Mouse (Mus musculus) heart, embryonic 14.5 days (tissue): ENCODE measurements around the gene Cldn10. TPM values are rescaled to one million over a fixed set of nuclear protein-coding genes. Genes with fewer than 3 reads are reported as not detected.

Experiments
- ATAC-seq: fragments of 200-750 bp; cut with Nextera tagmentation; 2 replicates; pipeline ENCODE4 v1.8.0; 2017; ENCODE audit warnings: low read depth, moderate TSS enrichment; ENCODE audit not compliant: insufficient number of reproducible peaks, insufficient read depth, low FRiP score
- H3K27ac ChIP-seq, 2 experiments: fragments of 200-500 bp in 1 of 2; fragments of 300-500 bp in 1 of 2; sonication (generic) in 1 of 2; replicated peaks in 1 of 2; 2 replicates each; pipeline ENCODE4 v1.5.1; 2012 to 2014; ENCODE audit warnings: low read depth in 2 of 2, low read length in 2 of 2, control low read depth in 1 of 2, mild to moderate bottlenecking in 1 of 2, mixed read lengths in 1 of 2; ENCODE audit not compliant: control insufficient read depth in 1 of 2, insufficient read depth in 1 of 2
- H3K27me3 ChIP-seq: fragments of 300-500 bp; sonication (generic); 2 replicates; pipeline ENCODE4 v1.6.1; 2014; ENCODE audit warnings: mild to moderate bottlenecking, low read length, control low read depth; ENCODE audit not compliant: control insufficient read depth, insufficient read depth
- H3K36me3 ChIP-seq: fragments of 300-500 bp; sonication (generic); 2 replicates; pipeline ENCODE4 v1.6.1; 2014; ENCODE audit warnings: mild to moderate bottlenecking, control low read depth, low read length, mixed read lengths; ENCODE audit not compliant: control insufficient read depth, insufficient read depth
- H3K4me1 ChIP-seq, 2 experiments: fragments of 200-500 bp in 1 of 2; fragments of 300-500 bp in 1 of 2; sonication (generic) in 1 of 2; 2 replicates each; pipeline ENCODE4 v1.6.1; 2012 to 2014; ENCODE audit warnings: low read length in 2 of 2, control low read depth in 1 of 2, mixed read lengths in 1 of 2; ENCODE audit not compliant: control insufficient read depth in 2 of 2, insufficient read depth in 2 of 2
- H3K4me2 ChIP-seq: fragments of 300-500 bp; sonication (generic); 2 replicates; pipeline ENCODE4 v1.6.1; 2014; ENCODE audit warnings: mild to moderate bottlenecking, low read length
- H3K4me3 ChIP-seq, 2 experiments: fragments of 200-500 bp in 1 of 2; fragments of 300-500 bp in 1 of 2; sonication (generic) in 1 of 2; 2 replicates each; pipeline ENCODE4 v1.5.1; 2012 to 2014; ENCODE audit warnings: low read length in 2 of 2, mild to moderate bottlenecking in 2 of 2, control low read depth in 1 of 2, low read depth in 1 of 2, moderate library complexity in 1 of 2; ENCODE audit not compliant: control insufficient read depth in 1 of 2, insufficient read depth in 1 of 2
- H3K9ac ChIP-seq: fragments of 300-500 bp; sonication (generic); 2 replicates; pipeline ENCODE4 v1.6.1; 2014; ENCODE audit warnings: mild to moderate bottlenecking, low read length
- H3K9me3 ChIP-seq: fragments of 300-500 bp; sonication (generic); 2 replicates; pipeline ENCODE4 v1.6.1; 2016; ENCODE audit warnings: low read length, control low read depth; ENCODE audit not compliant: control insufficient read depth
- WGBS: fragments of 180-500 bp; shearing (Covaris S2); extraction: QIAGEN DNeasy Blood & Tissue Kit; methylation state at CpG from one replicate; pipeline ENCODE4 v1.1.7; 2014; 5-methylcytosine and 5-hydroxymethylcytosine counted together
- polyA plus RNA-seq: library from polyadenylated mRNA; unstranded; fragments of >200 nt; fragmentation: Nextera tagmentation; extraction: Ambion mirVana; gene quantifications from 2 replicates; pipeline ENCODE4 v1.2.1, GENCODE M21; 2014

Cldn10 gene
- polyA plus RNA-seq, 1 experiment from 2014 or later: 0.45 TPM

DNA sequence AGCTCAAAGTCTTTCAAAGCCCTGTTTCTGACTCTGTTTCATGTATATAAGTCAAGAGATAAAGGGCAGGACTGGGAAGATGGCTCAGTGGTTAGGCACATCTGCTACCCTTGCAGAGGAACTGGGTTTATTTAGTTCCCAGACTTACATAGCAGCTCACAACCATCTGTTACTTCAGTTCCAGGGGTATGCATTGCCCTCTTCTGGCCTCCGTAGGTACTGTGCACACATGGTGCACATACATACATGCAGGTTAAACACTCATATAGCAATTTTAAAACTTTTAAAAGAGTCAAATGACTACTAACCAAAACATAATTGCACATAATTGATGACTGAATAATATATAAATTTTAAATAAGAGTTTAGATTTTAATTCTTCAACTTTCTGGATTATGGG is 113.2 kb downstream of the Cldn10 start:
- ATAC-seq: no peak
- Histone ChIP-seq H3K9ac (no peak overlapping the region), H3K4me3 (no peak overlapping the region), H3K27ac (no peak overlapping the region), H3K36me3 (peaks cover 49% of the 10 kb centered on the region), H3K4me2 (no peak overlapping the region), H3K4me1 (no peaks in the 10 kb centered on the region), H3K9me3 (peaks cover 6% of the 10 kb centered on the region; the same call in 1 of the 2 replicates), H3K27me3 (no peaks in the 10 kb centered on the region)
- 89% methylated on average over 1 of the region's 1 CpGs for WGBS

DNA sequence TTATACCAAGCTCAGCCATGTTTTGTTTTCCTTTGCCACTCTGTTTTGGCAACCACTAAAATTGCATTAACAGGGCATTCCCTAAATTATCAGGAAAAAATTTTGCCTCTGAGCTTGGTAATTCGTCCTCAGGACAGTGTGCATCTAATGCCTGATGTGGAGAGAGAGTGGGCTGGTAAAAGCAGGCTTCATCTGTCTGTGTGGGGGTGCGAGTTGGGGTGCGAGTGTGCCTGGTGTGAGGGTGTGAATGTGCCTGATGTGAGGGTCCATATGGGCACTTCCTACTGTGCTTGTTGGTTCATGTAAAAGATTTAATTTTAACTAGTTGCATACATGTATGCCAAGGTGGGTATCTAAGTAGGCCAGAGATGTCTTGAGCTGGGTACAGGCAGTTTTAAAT is 115.7 kb downstream of the Cldn10 start:
- H3K9ac ChIP-seq: no peak overlapping the region
- H3K36me3 ChIP-seq: peaks cover 55% of the 10 kb centered on the region
- no peak overlapping the region for H3K27ac ChIP-seq
- peaks cover 10 to 11% of the 10 kb centered on the region in 2 experiments for H3K4me1 ChIP-seq
- no peaks in the 10 kb centered on the region for H3K27me3 ChIP-seq
- no peak overlapping the region for H3K4me2 ChIP-seq
- no peak overlapping the region for H3K4me3 ChIP-seq
- H3K9me3 ChIP-seq: peaks cover 6% of the 10 kb centered on the region; the same call in 1 of the 2 replicates
- no peak for ATAC-seq
- WGBS: 81% methylated on average over 3 of the region's 3 CpGs

- peaks cover 10 to 11% of the 10 kb centered on the region in 2 experiments for H3K4me1 ChIP-seq
- peaks cover 60% of the 10 kb centered on the region for H3K36me3 ChIP-seq
- 80% methylated on average over 6 of the region's 6 CpGs for WGBS
- H3K27me3 ChIP-seq: no peaks in the 10 kb centered on the region
- no peak overlapping the region for H3K4me3 ChIP-seq
- H3K4me2 ChIP-seq: no peak overlapping the region
- H3K27ac ChIP-seq: no peak overlapping the region
- no peak overlapping the region for H3K9ac ChIP-seq
- peaks cover 6% of the 10 kb centered on the region; the same call in 1 of the 2 replicates for H3K9me3 ChIP-seq
- no peak for ATAC-seq
Observed at GRCm38 (mm10) chr14:118903867-118904562, 116.3 kb downstream of the Cldn10 start.

DNA sequence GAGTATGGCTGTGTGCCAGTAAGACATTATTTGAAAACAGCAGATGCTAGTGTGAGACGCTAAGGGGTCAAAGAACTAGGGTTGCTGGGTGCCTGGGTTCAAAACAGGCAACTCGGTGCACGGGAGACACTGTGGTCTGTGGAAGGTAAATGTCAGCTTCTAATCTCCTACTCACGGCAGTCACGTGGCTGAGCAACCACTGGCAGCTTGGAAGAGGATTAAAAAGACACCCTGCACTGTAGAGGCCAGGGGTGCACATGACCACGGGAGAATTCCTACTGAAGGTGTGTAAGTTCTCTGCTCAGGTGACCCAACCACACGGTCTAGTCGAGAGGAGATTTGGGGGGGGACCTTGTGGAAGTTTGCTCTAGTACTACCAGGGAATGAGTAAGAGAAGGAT is 119.9 kb downstream of the Cldn10 start:
- 0 out of 2 replicates have a peak, but pooled peaks have one; percentile 19 for ATAC-seq
- Histone ChIP-seq H3K36me3 (peaks cover 60% of the 10 kb centered on the region), H3K9me3 (no peaks in the 10 kb centered on the region), H3K4me3 (no peak overlapping the region), H3K9ac (peak overlapping the region; percentile 21; the same call in 1 of the 2 replicates), H3K27ac (no peak overlapping the region; a peak in 1 of 4 replicates), H3K4me1 (peaks cover 11 to 13% of the 10 kb centered on the region in 2 experiments), H3K27me3 (no peaks in the 10 kb centered on the region), H3K4me2 (peak overlapping the region; percentile 16; the same call in 1 of the 2 replicates)
- 27% methylated on average over 8 of the region's 8 CpGs for WGBS

DNA sequence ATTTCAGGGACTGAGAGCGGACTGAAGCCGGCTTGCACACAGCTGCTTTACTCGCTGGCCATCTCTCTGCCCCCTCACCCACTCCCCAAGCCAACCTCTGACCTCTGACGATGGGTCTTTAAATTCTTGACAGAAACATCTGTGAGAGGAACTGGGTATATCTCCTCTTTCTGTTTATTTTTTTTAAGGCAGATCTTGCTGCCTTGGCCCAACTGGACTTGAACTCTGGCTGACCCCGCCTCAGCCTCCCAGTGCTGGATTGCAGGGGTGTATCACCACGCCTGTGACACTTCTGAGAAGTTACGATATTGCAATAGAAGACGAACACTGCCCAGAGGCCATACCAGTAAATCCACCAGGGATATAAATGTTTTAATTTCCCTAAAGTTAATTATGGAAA is 122.2 kb downstream of the Cldn10 start:
- Histone ChIP-seq H3K9ac (no peak overlapping the region), H3K27ac (no peak overlapping the region), H3K4me2 (no peak overlapping the region), H3K4me1 (peaks cover 11 to 13% of the 10 kb centered on the region in 2 experiments), H3K36me3 (peaks cover 41% of the 10 kb centered on the region), H3K4me3 (no peak overlapping the region), H3K9me3 (no peaks in the 10 kb centered on the region), H3K27me3 (no peaks in the 10 kb centered on the region)
- ATAC-seq: no peak
- 67% methylated on average over 8 of the region's 8 CpGs for WGBS

DNA sequence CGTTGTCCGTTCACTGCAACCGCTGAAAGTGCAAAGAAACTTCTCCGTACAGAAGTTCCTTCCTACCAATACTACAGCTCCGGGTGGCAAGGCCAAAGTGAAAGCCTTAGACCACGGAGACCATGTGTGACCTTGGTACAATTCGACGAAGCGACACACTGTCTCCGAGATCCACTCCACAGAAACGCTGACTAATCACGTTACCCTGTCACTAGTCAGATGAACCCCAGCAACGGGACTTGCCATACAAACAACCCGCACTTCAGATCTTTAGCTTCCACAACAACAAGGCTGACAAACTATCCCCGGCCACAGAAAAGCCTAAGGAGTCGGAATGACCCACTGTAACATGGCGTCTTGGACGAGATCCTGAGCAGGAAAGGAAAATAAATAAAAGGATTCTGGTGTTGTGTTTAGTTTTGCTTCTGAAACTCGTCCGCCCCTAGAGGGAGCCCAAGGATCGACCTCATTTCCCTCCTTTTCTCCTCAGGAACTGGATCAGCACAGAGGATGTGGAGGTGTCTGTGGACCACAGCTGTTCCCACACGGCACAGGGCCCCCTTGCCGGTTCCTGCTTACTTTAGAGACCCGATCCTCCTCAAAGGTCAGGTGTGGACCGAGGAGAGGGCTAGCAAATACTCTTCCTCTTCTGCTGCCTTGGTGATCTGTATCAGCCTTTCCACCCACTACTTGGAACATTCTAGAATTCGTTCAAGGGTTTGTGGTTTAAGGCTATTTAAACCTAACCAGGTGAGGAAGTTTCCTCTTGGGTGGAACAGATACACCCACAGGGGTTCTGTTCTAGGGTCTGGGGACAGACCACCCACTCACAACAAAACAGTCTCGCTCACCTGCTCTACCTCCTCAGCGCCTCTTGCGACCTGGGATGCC is 122.9 kb downstream of the Cldn10 start:
- H3K4me2 ChIP-seq: peak overlapping the region; percentile 27
- H3K36me3 ChIP-seq: peaks cover 39% of the 10 kb centered on the region
- H3K27me3 ChIP-seq: no peaks in the 10 kb centered on the region
- H3K27ac ChIP-seq: no peak overlapping the region; a peak in 1 of 4 replicates
- peak overlapping the region; percentile 40; the same call in 1 of the 2 replicates for H3K9ac ChIP-seq
- H3K9me3 ChIP-seq: no peaks in the 10 kb centered on the region
- 60% methylated on average over 29 of the region's 29 CpGs for WGBS
- no peak for ATAC-seq
- peaks cover 11 to 13% of the 10 kb centered on the region in 2 experiments for H3K4me1 ChIP-seq
- no peak overlapping the region for H3K4me3 ChIP-seq

DNA sequence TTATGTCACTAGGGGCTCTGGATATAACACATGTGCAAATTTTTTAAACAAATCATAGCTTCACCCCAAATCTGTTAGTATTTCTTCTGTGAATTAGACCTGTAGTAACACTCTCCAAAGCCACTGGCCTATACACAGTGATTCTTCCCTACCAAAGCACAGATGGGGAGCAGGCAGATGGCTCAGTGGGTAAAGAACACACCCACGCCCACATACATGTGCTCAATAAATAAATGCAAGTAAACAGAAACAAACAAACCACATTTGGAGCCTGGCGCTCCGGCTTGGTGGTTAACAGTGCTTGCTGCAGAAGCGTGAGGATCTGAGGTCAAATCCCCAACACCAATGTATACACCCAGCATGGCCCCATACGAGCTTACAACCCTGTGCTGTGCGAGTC is 123.8 kb downstream of the Cldn10 start:
- Histone ChIP-seq H3K27ac (no peak overlapping the region), H3K36me3 (peaks cover 36% of the 10 kb centered on the region), H3K4me1 (peaks cover 11 to 13% of the 10 kb centered on the region in 2 experiments), H3K27me3 (no peaks in the 10 kb centered on the region), H3K4me2 (no peak overlapping the region), H3K9me3 (no peaks in the 10 kb centered on the region), H3K4me3 (no peak overlapping the region), H3K9ac (no peak overlapping the region)
- 94% methylated on average over 6 of the region's 6 CpGs for WGBS
- no peak for ATAC-seq
